Comparison of ENCODE assay signal across 15 mouse cellular contexts in the genomic region with DNA sequence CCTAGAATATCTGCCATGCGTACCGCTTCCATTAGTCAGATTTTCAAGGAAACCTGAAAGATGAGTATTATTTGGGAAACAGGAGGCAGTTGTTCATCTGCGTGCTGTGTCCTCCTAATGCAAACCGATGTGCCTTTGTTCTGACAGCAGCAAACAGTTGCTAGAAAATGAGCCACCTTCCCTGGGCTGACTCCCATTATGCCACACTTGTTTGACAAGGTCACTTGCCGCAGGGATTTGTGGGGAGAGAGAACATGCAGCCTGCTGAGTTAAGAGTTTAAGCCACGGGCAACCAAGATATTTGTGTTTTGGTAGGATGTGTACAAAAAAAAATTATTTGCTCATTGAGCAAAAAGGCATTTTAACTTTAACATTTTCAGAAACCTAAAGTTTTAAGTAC.
"Had no signal": no experiment of that assay in that cellular context is flagged by ENCODE, and none has a peak within 500 bp of the region (broad histone marks: within the 10 kb centered on the region; RNA-seq: fewer than 3 reads in every experiment).

No protein-coding gene starts in this region.

- ATAC-seq: intestine, embryonic 16.5 days; liver, embryonic 12.5 days; midbrain, embryonic 16.5 days had no signal

- H3K27me3 ChIP-seq: limb, embryonic 15.5 days; liver, embryonic 12.5 days; neural tube, embryonic 13.5 days had no signal

- H3K4me2 ChIP-seq: limb, embryonic 15.5 days; liver, embryonic 12.5 days; lung, embryonic 14.5 days; midbrain, embryonic 11.5 days; neural tube, embryonic 13.5 days had no signal

- H3K27ac ChIP-seq: limb, embryonic 15.5 days; liver, embryonic 12.5 days; neural tube, embryonic 13.5 days; stomach, postnatal 0 days had no signal

- H3K36me3 ChIP-seq: limb, embryonic 15.5 days; liver, embryonic 12.5 days; neural tube, embryonic 13.5 days had no signal

- H3K9me3 ChIP-seq: limb, embryonic 15.5 days; liver, embryonic 12.5 days; neural tube, embryonic 13.5 days had no signal

- H3K9ac ChIP-seq: limb, embryonic 15.5 days; liver, embryonic 12.5 days; lung, embryonic 14.5 days; neural tube, embryonic 13.5 days had no signal

- H3K4me3 ChIP-seq: limb, embryonic 15.5 days; liver, embryonic 12.5 days; neural tube, embryonic 13.5 days had no signal

- DNase-seq: layer of hippocampus, adult 9-11 months; layer of hippocampus, postnatal 36 days; lung, embryonic 14.5 days; lung, postnatal 10 days; lung, postnatal 4 days; right cerebral cortex, adult 18-20 months; right cerebral cortex, postnatal 25 days; thymus, postnatal 4 days had no signal
